Mouse (Mus musculus): ENCODE data around the gene Gria1. TPM values are rescaled to one million over a fixed set of nuclear protein-coding genes. Genes with fewer than 3 reads are reported as not detected.

Gene Gria1
- polyA plus RNA-seq, 1 experiment from 2014 or later: 0.29 TPM

DNA sequence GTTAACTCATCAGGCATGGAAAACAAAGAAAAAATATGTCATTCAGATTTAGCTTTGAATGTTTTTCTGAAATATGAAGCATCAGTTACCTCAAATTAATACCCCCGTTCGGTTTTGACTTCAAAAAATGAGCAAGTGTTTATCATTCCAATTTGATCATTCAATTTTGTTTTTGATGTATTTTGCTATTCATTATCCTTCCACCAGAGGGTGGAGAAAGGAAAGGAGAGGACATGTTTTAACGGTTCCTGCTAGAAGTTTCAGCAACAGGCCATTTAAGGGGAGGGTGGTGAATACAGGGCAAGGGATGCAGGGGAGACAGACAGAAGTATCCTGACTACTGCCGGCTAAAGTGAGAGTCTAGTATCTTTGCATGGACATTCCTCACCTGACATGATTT lies 7.3 kb downstream of the Gria1 start:
- H3K4me2 ChIP-seq: no peak overlapping the region
- H3K27ac ChIP-seq (ENCODE audit: low read depth): no peak overlapping the region
- H3K9me3 ChIP-seq (ENCODE audit: low read depth, low read length): no peaks in the 10 kb centered on the region
- no peak overlapping the region for H3K4me3 ChIP-seq (ENCODE audit: low read depth, low read length)
- no peaks in the 10 kb centered on the region for H3K27me3 ChIP-seq (ENCODE audit: insufficient read depth, low read length)
- ATAC-seq (ENCODE audit: insufficient read depth) (no peak), DNase-seq (no peak)
- H3K9ac ChIP-seq: no peak overlapping the region
- no peaks in the 10 kb centered on the region for H3K36me3 ChIP-seq (ENCODE audit: insufficient read depth)
- H3K4me1 ChIP-seq (ENCODE audit: insufficient read depth): no peaks in the 10 kb centered on the region
- peak; percentile 29; the same call in 1 of the 2 replicates for TF ChIP-seq CTCF (IDR thresholded peaks at IDR 0.05; ENCODE audit: low read depth)
- WGBS: 54% methylated on average over 4 of the region's 4 CpGs

DNA sequence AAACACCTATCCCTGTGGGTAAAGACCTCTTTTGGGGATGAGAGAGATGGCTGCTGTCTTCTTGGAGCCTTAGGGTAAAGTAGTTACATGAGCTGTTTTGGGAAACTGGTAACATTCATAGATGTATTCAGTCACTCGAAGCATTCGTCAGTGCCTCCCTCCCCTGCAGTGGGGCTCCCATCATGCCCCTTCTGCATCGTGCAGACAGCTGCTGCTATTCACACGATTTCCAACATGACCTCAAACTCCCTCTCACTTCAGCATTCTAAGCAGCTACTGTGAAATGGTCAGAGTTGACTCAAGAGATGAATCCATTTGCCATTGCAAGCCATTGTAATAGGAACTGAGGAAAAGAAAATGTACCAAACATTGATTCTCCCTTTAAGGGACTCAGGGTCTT lies 11.2 kb downstream of the Gria1 start:
- DNase-seq: no peak
- H3K4me3 ChIP-seq (ENCODE audit: low read depth, low read length): no peak overlapping the region
- no peaks in the 10 kb centered on the region for H3K4me1 ChIP-seq (ENCODE audit: insufficient read depth)
- H3K27me3 ChIP-seq (ENCODE audit: insufficient read depth, low read length): no peaks in the 10 kb centered on the region
- no peak for ATAC-seq (ENCODE audit: insufficient read depth)
- no peak overlapping the region for H3K4me2 ChIP-seq
- no peak overlapping the region for H3K9ac ChIP-seq
- no peaks in the 10 kb centered on the region for H3K9me3 ChIP-seq (ENCODE audit: low read depth, low read length)
- no peak overlapping the region for H3K27ac ChIP-seq (ENCODE audit: low read depth)
- H3K36me3 ChIP-seq (ENCODE audit: insufficient read depth): no peaks in the 10 kb centered on the region
- 64% methylated on average over 4 of the region's 4 CpGs for WGBS
- TF ChIP-seq CTCF (IDR thresholded peaks at IDR 0.05; ENCODE audit: low read depth): no peak

DNA sequence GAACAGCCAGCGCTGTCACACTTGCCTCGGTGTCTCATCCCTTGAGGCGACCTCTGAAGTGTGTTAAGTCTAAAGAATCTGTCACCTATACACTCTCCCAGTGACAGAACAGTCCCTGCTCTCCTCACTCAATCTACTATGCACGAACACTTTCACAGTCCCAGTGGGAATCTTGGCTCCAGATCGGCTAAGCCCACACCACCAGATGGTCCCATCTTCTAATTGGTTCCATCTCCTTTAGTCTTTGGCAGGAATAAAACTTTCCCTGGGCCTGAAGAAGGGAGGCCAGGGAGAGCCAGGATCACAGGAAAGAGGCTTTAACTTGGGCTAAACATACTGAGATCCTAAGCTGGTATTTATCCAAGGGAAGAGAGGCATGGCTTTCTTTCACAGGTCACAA lies 19.3 kb downstream of the Gria1 start:
- Histone ChIP-seq H3K36me3 (ENCODE audit: insufficient read depth) (no peaks in the 10 kb centered on the region), H3K4me3 (ENCODE audit: low read depth, low read length) (no peak overlapping the region), H3K9me3 (ENCODE audit: low read depth, low read length) (no peaks in the 10 kb centered on the region), H3K27me3 (ENCODE audit: insufficient read depth, low read length) (no peaks in the 10 kb centered on the region), H3K27ac (ENCODE audit: low read depth) (no peak overlapping the region), H3K4me2 (no peak overlapping the region), H3K4me1 (ENCODE audit: insufficient read depth) (no peaks in the 10 kb centered on the region), H3K9ac (no peak overlapping the region)
- TF ChIP-seq CTCF (IDR thresholded peaks at IDR 0.05; ENCODE audit: low read depth): no peak
- DNase-seq (no peak), ATAC-seq (ENCODE audit: insufficient read depth) (no peak)
- WGBS: 56% methylated on average over 5 of the region's 5 CpGs

DNA sequence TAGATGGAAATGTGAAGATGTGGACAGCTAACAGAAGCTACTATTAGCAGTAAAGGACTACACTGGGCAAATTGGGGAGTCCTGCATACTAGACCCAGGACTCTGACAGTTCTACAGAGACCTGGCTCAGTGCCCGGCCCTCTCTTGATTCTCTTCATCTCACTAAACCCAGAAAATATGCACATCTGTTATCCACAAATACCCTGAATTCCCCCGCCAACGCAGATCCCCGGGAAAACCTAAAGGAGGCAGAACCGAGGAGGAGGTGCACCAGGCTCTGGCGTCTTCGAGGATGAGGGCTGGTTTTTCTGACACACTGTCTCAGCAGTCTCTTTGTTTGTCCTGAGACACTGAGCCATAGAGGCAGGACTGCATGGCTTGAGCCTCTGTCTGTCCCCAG lies 27.6 kb downstream of the Gria1 start:
- TF ChIP-seq CTCF (IDR thresholded peaks at IDR 0.05; ENCODE audit: low read depth): no peak
- Histone ChIP-seq H3K9ac (no peak overlapping the region), H3K9me3 (ENCODE audit: low read depth, low read length) (no peaks in the 10 kb centered on the region), H3K36me3 (ENCODE audit: insufficient read depth) (no peaks in the 10 kb centered on the region), H3K4me1 (ENCODE audit: insufficient read depth) (no peaks in the 10 kb centered on the region), H3K27me3 (ENCODE audit: insufficient read depth, low read length) (no peaks in the 10 kb centered on the region), H3K27ac (ENCODE audit: low read depth) (no peak overlapping the region), H3K4me2 (no peak overlapping the region), H3K4me3 (ENCODE audit: low read depth, low read length) (no peak overlapping the region)
- ATAC-seq (ENCODE audit: insufficient read depth) (no peak), DNase-seq (peak; percentile 21)
- WGBS: 47% methylated on average over 7 of the region's 7 CpGs

DNA sequence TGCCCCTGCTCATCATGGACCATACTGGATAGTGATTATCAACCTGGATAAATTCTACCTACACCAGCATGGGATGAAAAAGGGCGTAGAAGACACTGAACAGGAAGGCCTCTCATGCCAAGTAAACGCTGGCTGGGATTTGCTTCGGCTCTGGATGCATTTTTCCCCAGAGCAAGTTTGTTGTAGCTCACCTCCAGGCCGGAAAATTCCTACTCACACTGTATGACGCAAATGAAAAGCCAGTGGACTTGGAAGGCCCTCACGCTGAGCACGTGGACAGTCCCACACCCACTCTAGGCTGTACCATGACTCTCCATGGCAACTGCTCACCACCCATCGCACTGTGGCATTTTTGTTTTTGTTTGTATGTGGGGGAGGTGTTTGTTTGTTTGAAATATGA lies 28.1 kb downstream of the Gria1 start:
- TF ChIP-seq CTCF (IDR thresholded peaks at IDR 0.05; ENCODE audit: low read depth): no peak
- 83% methylated on average over 8 of the region's 8 CpGs for WGBS
- H3K4me1 ChIP-seq (ENCODE audit: insufficient read depth): no peaks in the 10 kb centered on the region
- H3K36me3 ChIP-seq (ENCODE audit: insufficient read depth): no peaks in the 10 kb centered on the region
- H3K27me3 ChIP-seq (ENCODE audit: insufficient read depth, low read length): no peaks in the 10 kb centered on the region
- no peak overlapping the region for H3K27ac ChIP-seq (ENCODE audit: low read depth)
- no peak overlapping the region for H3K4me2 ChIP-seq
- no peak overlapping the region for H3K9ac ChIP-seq
- H3K4me3 ChIP-seq (ENCODE audit: low read depth, low read length): no peak overlapping the region
- ATAC-seq (ENCODE audit: insufficient read depth) (no peak), DNase-seq (no peak)
- H3K9me3 ChIP-seq (ENCODE audit: low read depth, low read length): no peaks in the 10 kb centered on the region

DNA sequence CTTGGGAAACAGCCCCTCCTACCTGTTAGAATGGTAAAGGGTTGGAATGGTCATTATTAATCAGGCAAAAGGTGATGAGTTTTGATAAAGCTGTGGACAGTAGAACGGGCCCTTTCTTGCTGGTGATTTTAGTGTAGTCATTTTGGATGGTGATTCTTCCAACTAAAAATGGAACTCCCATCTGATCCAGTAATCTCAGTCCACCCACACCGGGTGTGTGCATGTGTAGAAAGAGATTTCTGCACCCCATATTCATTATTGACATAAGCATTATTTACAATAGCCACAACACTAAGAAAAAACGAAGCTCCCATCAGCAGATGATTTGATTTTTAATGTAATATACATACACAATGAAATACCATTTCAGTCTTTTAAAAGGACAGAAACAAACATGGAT lies 30.9 kb downstream of the Gria1 start:
- no peaks in the 10 kb centered on the region for H3K9me3 ChIP-seq (ENCODE audit: low read depth, low read length)
- no peak overlapping the region for H3K9ac ChIP-seq
- no peak for DNase-seq
- 72% methylated on average over 3 of the region's 3 CpGs for WGBS
- H3K4me3 ChIP-seq (ENCODE audit: low read depth, low read length): no peak overlapping the region
- H3K27me3 ChIP-seq (ENCODE audit: insufficient read depth, low read length): no peaks in the 10 kb centered on the region
- no peak for ATAC-seq (ENCODE audit: insufficient read depth)
- H3K27ac ChIP-seq (ENCODE audit: low read depth): no peak overlapping the region
- H3K4me1 ChIP-seq (ENCODE audit: insufficient read depth): no peaks in the 10 kb centered on the region
- no peak overlapping the region for H3K4me2 ChIP-seq
- no peaks in the 10 kb centered on the region for H3K36me3 ChIP-seq (ENCODE audit: insufficient read depth)
- no peak for TF ChIP-seq CTCF (IDR thresholded peaks at IDR 0.05; ENCODE audit: low read depth)

DNA sequence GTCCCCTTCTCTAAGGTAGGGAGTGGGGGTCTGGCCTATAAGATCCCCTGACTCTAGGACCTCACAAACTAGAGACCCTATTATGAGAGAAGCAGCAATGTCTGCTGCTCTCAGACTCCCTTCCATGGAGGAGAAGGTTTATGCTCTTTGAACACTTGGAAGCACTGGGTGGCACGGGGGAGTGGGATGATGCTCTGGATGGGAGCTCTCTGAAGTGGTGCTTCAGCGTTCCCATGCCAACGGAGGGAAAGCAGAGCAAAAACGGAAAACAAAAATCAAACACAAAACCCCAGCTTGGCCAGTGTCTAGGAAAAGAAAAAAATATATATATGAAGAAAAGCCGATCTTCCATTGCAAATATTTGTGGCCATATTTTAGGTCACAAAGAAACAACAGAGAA lies 33.0 kb downstream of the Gria1 start:
- no peak overlapping the region for H3K4me2 ChIP-seq
- no peaks in the 10 kb centered on the region for H3K27me3 ChIP-seq (ENCODE audit: insufficient read depth, low read length)
- no peaks in the 10 kb centered on the region for H3K4me1 ChIP-seq (ENCODE audit: insufficient read depth)
- no peak overlapping the region for H3K4me3 ChIP-seq (ENCODE audit: low read depth, low read length)
- H3K9ac ChIP-seq: no peak overlapping the region
- DNase-seq (no peak), ATAC-seq (ENCODE audit: insufficient read depth) (no peak)
- H3K9me3 ChIP-seq (ENCODE audit: low read depth, low read length): no peaks in the 10 kb centered on the region
- no peak for TF ChIP-seq CTCF (IDR thresholded peaks at IDR 0.05; ENCODE audit: low read depth)
- 65% methylated on average over 5 of the region's 5 CpGs for WGBS
- H3K27ac ChIP-seq (ENCODE audit: low read depth): no peak overlapping the region
- no peaks in the 10 kb centered on the region for H3K36me3 ChIP-seq (ENCODE audit: insufficient read depth)
